Mouse (Mus musculus) stomach, postnatal 0 days (tissue): Measurements from ENCODE around the gene Cdc42ep2. TPM values are rescaled to one million over a fixed set of nuclear protein-coding genes. Genes with fewer than 3 reads are reported as not detected.

Source experiments
- ATAC-seq: fragments of 200-750 bp; cut with Nextera tagmentation; 2 replicates; pipeline ENCODE4 v1.8.0; 2017; ENCODE audit not compliant: low FRiP score, low TSS enrichment
- DNase-seq: peaks from one replicate; pipeline ENCODE4 v3.0.0-alpha.2; 2016; ENCODE audit warnings: low spot score
- H3K27ac ChIP-seq: fragments of 300-500 bp; sonication (generic); replicated peaks from 2 replicates; pipeline ENCODE4 v1.5.1; 2014; ENCODE audit warnings: mild to moderate bottlenecking, control low read depth
- H3K27me3 ChIP-seq: fragments of 300-500 bp; sonication (generic); 2 replicates; pipeline ENCODE4 v1.6.1; 2014; ENCODE audit warnings: low read length; ENCODE audit not compliant: control insufficient read depth, insufficient read depth
- H3K36me3 ChIP-seq: fragments of 300-500 bp; sonication (generic); 2 replicates; pipeline ENCODE4 v1.6.1; 2014; ENCODE audit warnings: low read length, mixed read lengths; ENCODE audit not compliant: control insufficient read depth, insufficient read depth
- H3K4me1 ChIP-seq: fragments of 300-500 bp; sonication (generic); replicated peaks from 2 replicates; pipeline ENCODE4 v1.6.1; 2014; ENCODE audit warnings: antibody characterized with exemption; ENCODE audit not compliant: control insufficient read depth, insufficient read depth
- H3K4me2 ChIP-seq: fragments of 300-500 bp; sonication (generic); replicated peaks from 2 replicates; pipeline ENCODE4 v1.6.1; 2014; ENCODE audit warnings: low read depth, mild to moderate bottlenecking, control low read depth, moderate library complexity
- H3K4me3 ChIP-seq: fragments of 300-500 bp; sonication (generic); 2 replicates; pipeline ENCODE4 v1.5.1; 2014; ENCODE audit warnings: low read depth, low read length, control low read depth
- H3K9ac ChIP-seq: fragments of 300-500 bp; sonication (generic); 2 replicates; pipeline ENCODE4 v1.6.1; 2014; ENCODE audit warnings: mild to moderate bottlenecking, low read length, control low read depth, mixed read lengths
- H3K9me3 ChIP-seq: fragments of 300-500 bp; sonication (generic); 2 replicates; pipeline ENCODE4 v1.6.1; 2016; ENCODE audit warnings: low read length; ENCODE audit not compliant: control insufficient read depth
- CTCF ChIP-seq: IDR thresholded peaks from 2 replicates; pipeline ENCODE4 v1.5.1; 2016; ENCODE audit warnings: antibody characterized with exemption, low read depth, mild to moderate bottlenecking, moderate library complexity
- EP300 ChIP-seq: optimal IDR thresholded peaks from 2 replicates; pipeline ENCODE3; 2016; ENCODE audit warnings: antibody characterized with exemption
- WGBS: fragments of 180-500 bp; shearing (Covaris S2); extraction: QIAGEN DNeasy Blood & Tissue Kit; methylation state at CpG from one replicate; pipeline ENCODE4 v1.1.7; 2014; 5-methylcytosine and 5-hydroxymethylcytosine counted together
- polyA plus RNA-seq: library from polyadenylated mRNA; unstranded; fragments of >200 nt; fragmentation: Nextera tagmentation; extraction: Ambion mirVana; gene quantifications from 2 replicates; pipeline ENCODE4 v1.2.1, GENCODE M21; 2015

The Cdc42ep2 gene
- 7.9 and 8.1 TPM in 2 replicates for polyA plus RNA-seq

DNA sequence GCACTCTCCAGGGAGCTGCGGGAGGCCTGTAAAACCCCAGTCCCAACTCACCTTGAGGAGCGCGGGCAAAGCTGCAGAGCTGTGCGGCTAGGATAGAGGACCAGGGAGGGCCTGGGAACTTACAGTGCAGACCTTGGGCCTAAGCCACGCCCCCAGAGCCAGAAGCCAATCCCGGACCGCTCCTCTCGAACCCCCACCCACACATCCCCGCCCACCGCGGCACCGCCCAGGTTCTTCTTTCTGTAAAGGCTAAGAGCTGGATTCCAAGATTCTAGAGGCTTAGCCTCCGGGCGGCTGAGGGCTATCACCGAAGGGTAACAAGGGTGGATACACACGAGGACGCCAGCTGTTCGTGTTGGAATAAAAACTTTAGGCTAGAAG, at the start of gene Cdc42ep2:
Cdc42ep2 (minus strand) TSS at position 104 of the 381 bp plus-strand sequence.
- WGBS: 0% methylated on average over 18 of the region's 18 CpGs
- peak within 1 kb of the TSS; percentile 92 for H3K27ac ChIP-seq
- H3K9me3 ChIP-seq: no peaks in the 10 kb centered on the region
- peak within 1 kb of the TSS; percentile 67 for H3K9ac ChIP-seq
- H3K4me3 ChIP-seq: peak within 1 kb of the TSS; percentile 71
- H3K27me3 ChIP-seq: no peaks in the 10 kb centered on the region
- peak; percentile 94 for ATAC-seq
- peak; percentile 97 for DNase-seq
- H3K4me1 ChIP-seq: peaks cover 5% of the 10 kb centered on the region
- H3K4me2 ChIP-seq: peak within 1 kb of the TSS; percentile 92
- TF ChIP-seq EP300 (no peak), CTCF (no peak)
- H3K36me3 ChIP-seq: no peaks in the 10 kb centered on the region

GRCm38 (mm10) chr19:5967664-5968063, 43.0 kb upstream of the Cdc42ep2 start:
- ATAC-seq (no peak), DNase-seq (no peak)
- no peak overlapping the region for H3K27ac ChIP-seq
- H3K4me3 ChIP-seq: no peak overlapping the region
- H3K4me1 ChIP-seq: no peaks in the 10 kb centered on the region; the same call in 1 of the 2 replicates
- no peak for TF ChIP-seq EP300
- TF ChIP-seq CTCF: no peak
- no peaks in the 10 kb centered on the region for H3K27me3 ChIP-seq
- no peak overlapping the region for H3K9ac ChIP-seq
- no peaks in the 10 kb centered on the region for H3K36me3 ChIP-seq
- H3K4me2 ChIP-seq: no peak overlapping the region
- H3K9me3 ChIP-seq: no peaks in the 10 kb centered on the region
- WGBS: 79% methylated on average over 10 of the region's 10 CpGs

- no peak for ATAC-seq
- 70% methylated on average over 6 of the region's 6 CpGs for whole genome bisulfite sequencing
These were observed 42.2 kb upstream of the Cdc42ep2 start for GRCm38 (mm10) chr19:5966786-5967185.

GRCm38 (mm10) chr19:5965910-5966309, 41.3 kb upstream of the Cdc42ep2 start:
- Histone ChIP-seq H3K27ac (no peak overlapping the region), H3K4me1 (no peaks in the 10 kb centered on the region; the same call in 1 of the 2 replicates), H3K27me3 (no peaks in the 10 kb centered on the region), H3K9me3 (no peaks in the 10 kb centered on the region), H3K4me3 (no peak overlapping the region), H3K9ac (no peak overlapping the region), H3K36me3 (no peaks in the 10 kb centered on the region), H3K4me2 (no peak overlapping the region)
- DNase-seq: no peak
- WGBS: 94% methylated on average over 2 of the region's 2 CpGs
- ATAC-seq: no peak
- TF ChIP-seq EP300 (no peak), CTCF (no peak)

More at GRCm38 (mm10) chr19:5966786-5967185, 42.2 kb upstream of the Cdc42ep2 start:
- Histone ChIP-seq H3K4me2 (no peak overlapping the region), H3K9ac (no peak overlapping the region), H3K4me1 (no peaks in the 10 kb centered on the region; the same call in 1 of the 2 replicates), H3K4me3 (no peak overlapping the region), H3K36me3 (no peaks in the 10 kb centered on the region), H3K27ac (no peak overlapping the region), H3K27me3 (no peaks in the 10 kb centered on the region), H3K9me3 (no peaks in the 10 kb centered on the region)
- TF ChIP-seq CTCF (no peak), EP300 (no peak)
- DNase-seq: no peak

DNA sequence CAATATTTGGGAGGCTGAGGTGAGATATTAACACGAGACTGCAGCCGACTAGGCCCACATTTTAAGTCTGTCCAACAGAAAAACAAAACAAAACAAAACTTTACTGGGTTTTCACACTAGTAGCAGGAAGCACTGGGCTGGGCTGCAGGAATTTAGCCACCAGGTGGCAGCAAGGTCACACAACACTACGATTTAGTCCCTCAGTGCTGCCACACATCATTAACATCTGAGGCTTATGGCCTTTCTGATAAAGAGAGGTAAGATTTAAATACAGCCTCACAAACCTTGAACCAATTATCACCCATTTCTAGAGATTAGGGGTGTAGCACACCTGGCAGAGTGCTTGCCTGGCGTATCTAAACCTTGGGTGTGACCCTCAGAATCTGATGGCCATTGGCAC, 40.7 kb upstream of the Cdc42ep2 start:
- no peaks in the 10 kb centered on the region for H3K36me3 ChIP-seq
- DNase-seq: peak; percentile 86
- H3K4me1 ChIP-seq: no peaks in the 10 kb centered on the region; the same call in 1 of the 2 replicates
- H3K9me3 ChIP-seq: no peaks in the 10 kb centered on the region
- H3K4me2 ChIP-seq: no peak overlapping the region
- H3K9ac ChIP-seq: no peak overlapping the region
- 16% methylated on average over 4 of the region's 4 CpGs for WGBS
- peak; percentile 61 for ATAC-seq
- TF ChIP-seq CTCF (peak; percentile 96), EP300 (no peak)
- H3K4me3 ChIP-seq: no peak overlapping the region
- H3K27me3 ChIP-seq: no peaks in the 10 kb centered on the region
- H3K27ac ChIP-seq: no peak overlapping the region

GRCm38 (mm10) chr19:5964804-5965203, 40.2 kb upstream of the Cdc42ep2 start:
- Histone ChIP-seq H3K4me2 (peak overlapping the region; percentile 91), H3K36me3 (no peaks in the 10 kb centered on the region), H3K27ac (no peak overlapping the region), H3K4me1 (no peaks in the 10 kb centered on the region; the same call in 1 of the 2 replicates), H3K9me3 (no peaks in the 10 kb centered on the region), H3K4me3 (no peak overlapping the region; the same call in 1 of the 2 replicates), H3K27me3 (no peaks in the 10 kb centered on the region), H3K9ac (no peak overlapping the region)
- no peak for ATAC-seq
- WGBS: 77% methylated on average over 2 of the region's 2 CpGs
- DNase-seq: no peak
- TF ChIP-seq EP300 (no peak), CTCF (no peak)
